Comparison of ENCODE assay signal across 8 mouse cellular contexts in the genomic region with DNA sequence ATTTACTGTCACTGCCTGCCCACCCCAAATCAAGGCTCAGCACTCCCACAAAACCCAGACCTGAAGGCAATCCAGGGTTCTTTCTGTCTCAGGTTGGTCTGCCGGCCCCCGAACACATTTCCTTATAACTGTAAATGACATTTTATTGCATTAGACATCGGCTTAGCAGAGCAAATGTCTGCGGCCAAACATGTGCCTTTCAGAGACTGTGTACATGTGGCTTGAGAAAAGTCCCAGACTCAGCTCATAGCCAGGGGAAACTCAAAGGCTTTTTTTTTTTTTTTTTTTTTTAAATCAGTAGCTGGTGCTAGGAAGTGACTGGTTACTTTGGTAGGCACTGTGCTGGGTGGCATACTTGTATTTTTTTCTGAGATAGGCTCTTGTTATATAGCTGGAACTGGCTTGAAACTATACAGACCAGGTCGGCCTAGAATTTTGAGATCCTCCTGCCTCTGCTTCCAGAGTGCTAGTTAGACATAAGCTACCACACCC. TPM values are rescaled to one million over a fixed set of nuclear protein-coding genes. Genes with fewer than 3 reads are reported as not detected.
DNase-seq lines count a peak whose midpoint lies in the region; ATAC-seq and TF ChIP-seq lines count a peak whose summit lies in the region.

No protein-coding gene starts in this region.

- no peaks in the 10 kb centered on the region for H3K9me3 ChIP-seq in embryonic facial prominence, embryonic 14.5 days (ENCODE audit: control insufficient read depth, low read length)
- no peaks in the 10 kb centered on the region for H3K9me3 ChIP-seq in intestine, postnatal 0 days (ENCODE audit: control insufficient read depth)
- H3K9me3 ChIP-seq in neural tube, embryonic 14.5 days (ENCODE audit: control insufficient read depth, low read length) = no peaks in the 10 kb centered on the region

- peaks cover 34% of the 10 kb centered on the region for H3K36me3 ChIP-seq in embryonic facial prominence, embryonic 14.5 days (ENCODE audit: control insufficient read depth, insufficient read depth, low read length)
- peaks cover 31% of the 10 kb centered on the region for H3K36me3 ChIP-seq in intestine, postnatal 0 days (ENCODE audit: control insufficient read depth, insufficient read depth)
- peaks cover 15% of the 10 kb centered on the region for H3K36me3 ChIP-seq in neural tube, embryonic 14.5 days (ENCODE audit: control insufficient read depth, insufficient read depth, low read length)
- peaks cover 14% of the 10 kb centered on the region for H3K36me3 ChIP-seq in thymus, adult 2 months (ENCODE audit: control insufficient read depth, insufficient read depth, low read length)

- ATAC-seq in embryonic facial prominence, embryonic 14.5 days (ENCODE audit: low read depth) = no peak
- no peak for ATAC-seq in intestine, postnatal 0 days
- ATAC-seq in neural tube, embryonic 14.5 days (ENCODE audit: low read depth) = no peak

- no peak for TF ChIP-seq POLR2A in thymus, adult 2 months (IDR thresholded peaks at IDR 0.05; ENCODE audit: control insufficient read depth, extremely low read depth, insufficient read depth, low read length, poor library complexity)

- H3K4me2 ChIP-seq in embryonic facial prominence, embryonic 14.5 days (ENCODE audit: low read depth, low read length) = peak overlapping the region; percentile 71
- peak overlapping the region; percentile 96; the same call in 1 of the 2 replicates for H3K4me2 ChIP-seq in intestine, postnatal 0 days (replicated peaks; ENCODE audit: low read depth)
- peak overlapping the region; percentile 85; the same call in 1 of the 2 replicates for H3K4me2 ChIP-seq in neural tube, embryonic 14.5 days (ENCODE audit: low read depth, low read length)

- H3K4me3 ChIP-seq in layer of hippocampus, adult 2 months = no peak overlapping the region
- peak overlapping the region; percentile 86 for H3K4me3 ChIP-seq in embryonic facial prominence, embryonic 14.5 days (ENCODE audit: low read depth, low read length)
- peak overlapping the region; percentile 77; the same call in 1 of the 2 replicates for H3K4me3 ChIP-seq in intestine, postnatal 0 days (ENCODE audit: low read depth, low read length)
- H3K4me3 ChIP-seq in neural tube, embryonic 14.5 days (ENCODE audit: low read depth, low read length) = no peak overlapping the region
- H3K4me3 ChIP-seq in thymus, adult 2 months (ENCODE audit: control insufficient read depth, insufficient read depth, low read length) = no peak overlapping the region

- no peak overlapping the region; the same call in 1 of the 2 replicates for H3K9ac ChIP-seq in embryonic facial prominence, embryonic 14.5 days (ENCODE audit: low read depth, low read length)
- H3K9ac ChIP-seq in intestine, postnatal 0 days (ENCODE audit: low read depth, low read length) = no peak overlapping the region
- H3K9ac ChIP-seq in neural tube, embryonic 14.5 days (replicated peaks; ENCODE audit: low read depth, low read length) = no peak overlapping the region

- DNase-seq in layer of hippocampus, adult 2 months (ENCODE audit: low spot score in 2 of 2) = no peak
- DNase-seq in layer of hippocampus, adult 18-20 months (ENCODE audit: low spot score in 2 of 2) = no peak
- no peak for DNase-seq in embryonic facial prominence, embryonic 14.5 days (ENCODE audit: low spot score)
- no peak for DNase-seq in layer of hippocampus, postnatal 10 days (ENCODE audit: low spot score in 2 of 2)
- DNase-seq in thymus, adult 2 months = no peak
- DNase-seq in cerebellum, adult 8-10 months = no peak

- 90% methylated on average over 5 of the region's 5 CpGs for WGBS in embryonic facial prominence, embryonic 14.5 days
- WGBS in intestine, postnatal 0 days = 61% methylated on average over 5 of the region's 5 CpGs
- 95% methylated on average over 5 of the region's 5 CpGs for WGBS in neural tube, embryonic 14.5 days
- 92% methylated on average over 5 of the region's 5 CpGs for WGBS in thymus, adult 2 months

- no peaks in the 10 kb centered on the region for H3K27me3 ChIP-seq in embryonic facial prominence, embryonic 14.5 days (replicated peaks; ENCODE audit: control insufficient read depth, insufficient read depth, low read length)
- no peaks in the 10 kb centered on the region for H3K27me3 ChIP-seq in intestine, postnatal 0 days (replicated peaks; ENCODE audit: control insufficient read depth, insufficient read depth, low read length)
- no peaks in the 10 kb centered on the region for H3K27me3 ChIP-seq in neural tube, embryonic 14.5 days (ENCODE audit: control insufficient read depth, insufficient read depth, low read length)
- no peaks in the 10 kb centered on the region for H3K27me3 ChIP-seq in thymus, adult 2 months (ENCODE audit: control insufficient read depth, insufficient read depth, low read length)

- 0 out of 2 replicates have a peak, but pooled peaks cover 3% of the 10 kb centered on the region for H3K4me1 ChIP-seq in embryonic facial prominence, embryonic 14.5 days (ENCODE audit: control insufficient read depth, insufficient read depth, low read length)
- no peaks in the 10 kb centered on the region for H3K4me1 ChIP-seq in intestine, postnatal 0 days (replicated peaks; ENCODE audit: control insufficient read depth, insufficient read depth, low read length)
- peaks cover 8% of the 10 kb centered on the region; the same call in 1 of the 2 replicates for H3K4me1 ChIP-seq in neural tube, embryonic 14.5 days (ENCODE audit: control insufficient read depth, insufficient read depth, low read length)
- H3K4me1 ChIP-seq in thymus, adult 2 months (replicated peaks; ENCODE audit: control insufficient read depth, insufficient read depth, low read length) = peaks cover 7% of the 10 kb centered on the region

- peak overlapping the region; percentile 96; the same call in 1 of the 2 replicates for H3K27ac ChIP-seq in layer of hippocampus, adult 2 months
- H3K27ac ChIP-seq in embryonic facial prominence, embryonic 14.5 days (replicated peaks; ENCODE audit: low read depth, low read length) = peak overlapping the region; percentile 97
- H3K27ac ChIP-seq in intestine, postnatal 0 days (ENCODE audit: low read depth, low read length) = peak overlapping the region; percentile 65; the same call in 1 of the 2 replicates
- no peak overlapping the region for H3K27ac ChIP-seq in neural tube, embryonic 14.5 days (ENCODE audit: low read depth, low read length)
- no peak overlapping the region for H3K27ac ChIP-seq in thymus, adult 2 months (ENCODE audit: control insufficient read depth, insufficient read depth, low read length)

- no peak for TF ChIP-seq CTCF in layer of hippocampus, adult 2 months (conservative IDR thresholded peaks at IDR 0.05)
- no peak for TF ChIP-seq CTCF in intestine, postnatal 0 days (IDR thresholded peaks at IDR 0.05; ENCODE audit: low read depth)
- no peak for TF ChIP-seq CTCF in thymus, adult 2 months (IDR thresholded peaks at IDR 0.05; ENCODE audit: borderline replicate concordance, control insufficient read depth, extremely low read depth, insufficient read depth, low read length, poor library complexity)

RNA-seq across cellular contexts. Expression of gene Dbil5, which starts 1.3 kb away (rescaled TPM):
- 1 to 10 TPM in 1 of 2 experiments, under 1 TPM in 1; 0.91 to 1.6 TPM for total RNA-seq in layer of hippocampus, adult 2 months (2021)
- 1 to 10 TPM in 1 of 2 experiments, not detected in 1; 1.0 TPM for total RNA-seq in layer of hippocampus, adult 18-20 months (2021)
- 0.79 and 0.96 TPM in 2 replicates for polyA plus RNA-seq in embryonic facial prominence, embryonic 14.5 days (2014; fragmentation: Nextera tagmentation; extraction: Ambion mirVana)
- 0.65 and 0.86 TPM in 2 replicates for polyA plus RNA-seq in intestine, postnatal 0 days (2015; fragmentation: Nextera tagmentation; extraction: Ambion mirVana)
- polyA plus RNA-seq in neural tube, embryonic 14.5 days (2014; fragmentation: Nextera tagmentation; extraction: Ambion mirVana) = not detected in 2 replicates
- 1 to 10 TPM in 1 of 2 experiments, under 1 TPM in 1; 0.69 to 1.3 TPM for total RNA-seq in layer of hippocampus, postnatal 10 days (2021)
- polyA plus RNA-seq in thymus, adult 2 months (2012; rRNA removed) = 0.37 and 1.4 TPM in 2 replicates

RNA-seq across cellular contexts. Expression of gene Gemin4, which starts 1.4 kb away (rescaled TPM):
- total RNA-seq in layer of hippocampus, adult 2 months (2021) = 1 to 10 TPM; 4.9 to 5.6 TPM
- total RNA-seq in layer of hippocampus, adult 18-20 months (2021) = 1 to 10 TPM; 7.5 to 8.7 TPM
- polyA plus RNA-seq in embryonic facial prominence, embryonic 14.5 days (2014; fragmentation: Nextera tagmentation; extraction: Ambion mirVana) = 22.3 and 30.4 TPM in 2 replicates
- polyA plus RNA-seq in intestine, postnatal 0 days (2015; fragmentation: Nextera tagmentation; extraction: Ambion mirVana) = 5.7 and 7.5 TPM in 2 replicates
- 13.8 and 16.6 TPM in 2 replicates for polyA plus RNA-seq in neural tube, embryonic 14.5 days (2014; fragmentation: Nextera tagmentation; extraction: Ambion mirVana)
- 10 to 100 TPM; 11.5 to 11.6 TPM for total RNA-seq in layer of hippocampus, postnatal 10 days (2021)
- polyA plus RNA-seq in thymus, adult 2 months (2012; rRNA removed) = 12.6 and 16.4 TPM in 2 replicates

RNA-seq across cellular contexts. Expression of gene Mrm3, which starts 27.4 kb away (rescaled TPM):
- 10 to 100 TPM; 15.7 to 18.3 TPM for total RNA-seq in layer of hippocampus, adult 2 months (2021)
- total RNA-seq in layer of hippocampus, adult 18-20 months (2021) = 10 to 100 TPM; 17.6 to 17.7 TPM
- polyA plus RNA-seq in embryonic facial prominence, embryonic 14.5 days (2014; fragmentation: Nextera tagmentation; extraction: Ambion mirVana) = 21.1 and 23.8 TPM in 2 replicates
- 8.4 and 8.9 TPM in 2 replicates for polyA plus RNA-seq in intestine, postnatal 0 days (2015; fragmentation: Nextera tagmentation; extraction: Ambion mirVana)
- polyA plus RNA-seq in neural tube, embryonic 14.5 days (2014; fragmentation: Nextera tagmentation; extraction: Ambion mirVana) = 23.8 and 25.4 TPM in 2 replicates
- 10 to 100 TPM; 17.6 to 18.2 TPM for total RNA-seq in layer of hippocampus, postnatal 10 days (2021)
- polyA plus RNA-seq in thymus, adult 2 months (2012; rRNA removed) = 7.6 and 8.4 TPM in 2 replicates

RNA-seq across cellular contexts. Expression of gene Glod4, which starts 27.4 kb away (rescaled TPM):
- 10 to 100 TPM; 49.9 to 56.2 TPM for total RNA-seq in layer of hippocampus, adult 2 months (2021)
- 10 to 100 TPM; 54.2 to 54.3 TPM for total RNA-seq in layer of hippocampus, adult 18-20 months (2021)
- 129 and 133 TPM in 2 replicates for polyA plus RNA-seq in embryonic facial prominence, embryonic 14.5 days (2014; fragmentation: Nextera tagmentation; extraction: Ambion mirVana)
- 68.9 and 77.2 TPM in 2 replicates for polyA plus RNA-seq in intestine, postnatal 0 days (2015; fragmentation: Nextera tagmentation; extraction: Ambion mirVana)
- polyA plus RNA-seq in neural tube, embryonic 14.5 days (2014; fragmentation: Nextera tagmentation; extraction: Ambion mirVana) = 119 and 126 TPM in 2 replicates
- 10 to 100 TPM; 48.6 to 66.6 TPM for total RNA-seq in layer of hippocampus, postnatal 10 days (2021)
- polyA plus RNA-seq in thymus, adult 2 months (2012; rRNA removed) = 6.4 and 6.6 TPM in 2 replicates

RNA-seq across cellular contexts. Expression of gene Fam57a, which starts 36.6 kb away (rescaled TPM):
- total RNA-seq in layer of hippocampus, adult 2 months (2021) = 10 to 100 TPM; 17.7 to 20.9 TPM
- total RNA-seq in layer of hippocampus, adult 18-20 months (2021) = 10 to 100 TPM; 16.6 to 18.5 TPM
- polyA plus RNA-seq in embryonic facial prominence, embryonic 14.5 days (2014; fragmentation: Nextera tagmentation; extraction: Ambion mirVana) = 34.2 and 36.8 TPM in 2 replicates
- polyA plus RNA-seq in intestine, postnatal 0 days (2015; fragmentation: Nextera tagmentation; extraction: Ambion mirVana) = 15.5 and 19.9 TPM in 2 replicates
- polyA plus RNA-seq in neural tube, embryonic 14.5 days (2014; fragmentation: Nextera tagmentation; extraction: Ambion mirVana) = 28.8 and 30.2 TPM in 2 replicates
- 10 to 100 TPM; 20.2 to 22.3 TPM for total RNA-seq in layer of hippocampus, postnatal 10 days (2021)
- 17.4 and 19.4 TPM in 2 replicates for polyA plus RNA-seq in thymus, adult 2 months (2012; rRNA removed)

Comparison
In these comparisons a context has a peak if more than half of its experiments do, and no peak if none do; other contexts are left out.
1. H3K27ac ChIP-seq: peak in layer of hippocampus, adult 2 months (single experiment), embryonic facial prominence, embryonic 14.5 days (single experiment) and intestine, postnatal 0 days (single experiment); none in neural tube, embryonic 14.5 days (single experiment) and thymus, adult 2 months (single experiment).
2. H3K4me3 ChIP-seq: peak in embryonic facial prominence, embryonic 14.5 days (single experiment) and intestine, postnatal 0 days (single experiment); none in layer of hippocampus, adult 2 months (single experiment), neural tube, embryonic 14.5 days (single experiment) and thymus, adult 2 months (single experiment).
3. Peak in every context shown above with its lines, with median percentiles within 50 percentile points of each other: H3K4me2 ChIP-seq.